Mouse (Mus musculus) MEL (cell line): ENCODE results near the gene Herpud2. TPM values are rescaled to one million over a fixed set of nuclear protein-coding genes. Genes with fewer than 3 reads are reported as not detected.
A peak's percentile ranks its signal among the peaks of the same experiment; 100 is the strongest.

Experiments
- DNase-seq: peaks from one replicate; pipeline ENCODE4 v3.0.0; 2011; ENCODE audit warnings: low read depth, low spot score
- H3K27ac ChIP-seq: 2 replicates; pipeline ENCODE4 v1.5.1; 2012; ENCODE audit warnings: low read depth, mild to moderate bottlenecking, control low read depth, low read length, moderate library complexity; ENCODE audit not compliant: control insufficient read depth
- H3K27me3 ChIP-seq, 2 experiments: fragments of 150-350 bp in 1 of 2; sonication (generic) in 1 of 2; 2 replicates each; pipeline ENCODE4 v1.6.1; 2012; ENCODE audit warnings: low read length in 2 of 2, mild to moderate bottlenecking in 2 of 2, improper control_type of control experiment in 1 of 2, moderate library complexity in 1 of 2; ENCODE audit not compliant: insufficient read depth in 2 of 2, control insufficient read depth in 1 of 2
- H3K36me3 ChIP-seq, 2 experiments: 2 replicates each; pipeline ENCODE4 v1.6.1; 2012 to 2014; ENCODE audit warnings: low read length in 2 of 2, improper control_type of control experiment in 1 of 2, inconsistent platforms in 1 of 2, mild to moderate bottlenecking in 1 of 2; ENCODE audit not compliant: insufficient read depth in 2 of 2, control insufficient read depth in 1 of 2
- H3K4me1 ChIP-seq, 2 experiments: fragments of 150-350 bp in 1 of 2; sonication (generic) in 1 of 2; 2 replicates each; pipeline ENCODE4 v1.6.1; 2012; ENCODE audit warnings: low read length in 2 of 2, improper control_type of control experiment in 1 of 2, mild to moderate bottlenecking in 1 of 2; ENCODE audit not compliant: insufficient read depth in 2 of 2, control insufficient read depth in 1 of 2
- H3K4me3 ChIP-seq, 2 experiments: fragments of 150-350 bp in 1 of 2; sonication (generic) in 1 of 2; 2 replicates each; pipeline ENCODE4 v1.5.1; 2012; ENCODE audit warnings: low read depth in 2 of 2, low read length in 2 of 2, mild to moderate bottlenecking in 2 of 2, moderate library complexity in 2 of 2, control low read depth in 1 of 2, improper control_type of control experiment in 1 of 2; ENCODE audit not compliant: control insufficient read depth in 1 of 2, insufficient read depth in 1 of 2
- H3K79me2 ChIP-seq: 2 replicates; pipeline ENCODE4 v1.6.1; 2012; ENCODE audit warnings: mild to moderate bottlenecking, low read length, moderate library complexity; ENCODE audit not compliant: control insufficient read depth, poor library complexity, insufficient read depth
- H3K9ac ChIP-seq: 2 replicates; pipeline ENCODE4 v1.6.1; 2012; ENCODE audit warnings: low read depth, mild to moderate bottlenecking, control low read depth, low read length, moderate library complexity; ENCODE audit not compliant: control insufficient read depth, poor library complexity, severe bottlenecking
- H3K9me3 ChIP-seq: fragments of 150-350 bp; sonication (generic); replicated peaks from 2 replicates; pipeline ENCODE4 v1.6.1; 2012; ENCODE audit warnings: mild to moderate bottlenecking, low read length, improper control_type of control experiment, moderate library complexity; ENCODE audit not compliant: insufficient read depth
- BHLHE40 ChIP-seq: IDR thresholded peaks from 2 replicates; pipeline ENCODE4 v1.6.1; 2012; ENCODE audit warnings: low read depth, mild to moderate bottlenecking, inconsistent platforms, low read length, improper control_type of control experiment, borderline replicate concordance
- CTCF ChIP-seq, 3 experiments: IDR thresholded peaks in 2 of 3; conservative IDR thresholded peaks in 1 of 3; 2 replicates each; pipeline ENCODE4 v1.5.1; 2011 to 2012; ENCODE audit warnings: low read length in 3 of 3, low read depth in 2 of 3, mild to moderate bottlenecking in 2 of 3, improper control_type of control experiment in 1 of 3, inconsistent platforms in 1 of 3, mixed read lengths in 1 of 3, moderate library complexity in 1 of 3; ENCODE audit not compliant: control insufficient read depth in 1 of 3, insufficient read depth in 1 of 3, poor library complexity in 1 of 3, severe bottlenecking in 1 of 3
- E2F4 ChIP-seq: IDR thresholded peaks from 2 replicates; pipeline ENCODE4 v1.6.1; 2011; ENCODE audit warnings: low read depth, low read length, improper control_type of control experiment, borderline replicate concordance
- EP300 ChIP-seq, 2 experiments: IDR thresholded peaks; 2 replicates each; pipeline ENCODE4 v1.6.1; 2011; ENCODE audit warnings: improper control_type of control experiment in 2 of 2, low read length in 2 of 2, low read depth in 1 of 2, mild to moderate bottlenecking in 1 of 2
- ETS1 ChIP-seq: IDR thresholded peaks from 2 replicates; pipeline ENCODE4 v1.6.1; 2012; ENCODE audit warnings: low read depth, mild to moderate bottlenecking, inconsistent platforms, low read length, improper control_type of control experiment, moderate library complexity
- GATA1 ChIP-seq: IDR thresholded peaks from 2 replicates; pipeline ENCODE4 v1.6.1; 2011; ENCODE audit warnings: low read depth, low read length, improper control_type of control experiment
- HCFC1 ChIP-seq: IDR thresholded peaks from 2 replicates; pipeline ENCODE4 v1.6.1; 2012; ENCODE audit warnings: low read depth, mild to moderate bottlenecking, inconsistent platforms, low read length, improper control_type of control experiment, moderate library complexity
- JUND ChIP-seq: IDR thresholded peaks from 2 replicates; pipeline ENCODE4 v1.6.1; 2011; ENCODE audit warnings: low read depth, mild to moderate bottlenecking, improper control_type of control experiment, low read length
- MAFK ChIP-seq: IDR thresholded peaks from 2 replicates; pipeline ENCODE4 v1.6.1; 2011; ENCODE audit warnings: low read depth, mild to moderate bottlenecking, low read length, improper control_type of control experiment, borderline replicate concordance
- MAX ChIP-seq: IDR thresholded peaks from 2 replicates; pipeline ENCODE4 v1.6.1; 2011; ENCODE audit warnings: low read length, improper control_type of control experiment
- MAZ ChIP-seq: IDR thresholded peaks from 2 replicates; pipeline ENCODE4 v1.6.1; 2012; ENCODE audit warnings: low read depth, mild to moderate bottlenecking, inconsistent platforms, low read length, improper control_type of control experiment
- MEF2A ChIP-seq: IDR thresholded peaks from 2 replicates; pipeline ENCODE4 v1.6.1; 2014; ENCODE audit warnings: low read depth, mild to moderate bottlenecking, inconsistent platforms, low read length, improper control_type of control experiment; ENCODE audit not compliant: poor library complexity, insufficient replicate concordance, severe bottlenecking; ENCODE audit errors: extremely low read depth
- MXI1 ChIP-seq: IDR thresholded peaks from 2 replicates; pipeline ENCODE4 v1.6.1; 2011; ENCODE audit warnings: mild to moderate bottlenecking, low read depth, low read length, improper control_type of control experiment
- NELFE ChIP-seq: IDR thresholded peaks from 2 replicates; pipeline ENCODE4 v1.6.1; 2011; ENCODE audit warnings: low read depth, low read length, improper control_type of control experiment
- NRF1 ChIP-seq: IDR thresholded peaks from 2 replicates; pipeline ENCODE4 v1.6.1; 2014; ENCODE audit warnings: low read depth, mild to moderate bottlenecking, inconsistent platforms, low read length, improper control_type of control experiment, moderate library complexity; ENCODE audit not compliant: poor library complexity, insufficient read depth, severe bottlenecking
- POLR2A ChIP-seq, 2 experiments: IDR thresholded peaks; 2 replicates each; pipeline ENCODE4 v1.6.1; 2011 to 2012; ENCODE audit warnings: low read length in 2 of 2, mild to moderate bottlenecking in 2 of 2, control low read depth in 1 of 2, improper control_type of control experiment in 1 of 2, low read depth in 1 of 2, moderate library complexity in 1 of 2; ENCODE audit not compliant: control insufficient read depth in 1 of 2, insufficient read depth in 1 of 2, poor library complexity in 1 of 2
- POLR2AphosphoS2 ChIP-seq: IDR thresholded peaks from 2 replicates; pipeline ENCODE4 v1.6.1; 2011; ENCODE audit warnings: low read length, improper control_type of control experiment
- POLR2AphosphoS5 ChIP-seq: IDR thresholded peaks from 2 replicates; pipeline ENCODE4 v1.6.1; 2012; ENCODE audit warnings: low read depth, borderline replicate concordance, mild to moderate bottlenecking, inconsistent platforms, low read length, moderate library complexity, mixed read lengths
- RCOR1 ChIP-seq: IDR thresholded peaks from 2 replicates; pipeline ENCODE4 v1.6.1; 2012; ENCODE audit warnings: low read depth, mild to moderate bottlenecking, inconsistent platforms, low read length, improper control_type of control experiment
- SMC3 ChIP-seq: IDR thresholded peaks from 2 replicates; pipeline ENCODE4 v1.6.1; 2011; ENCODE audit warnings: low read depth, low read length, improper control_type of control experiment
- TAL1 ChIP-seq: IDR thresholded peaks from 2 replicates; pipeline ENCODE4 v1.6.1; 2012; ENCODE audit warnings: mild to moderate bottlenecking, inconsistent platforms, low read length, moderate library complexity, mixed read lengths
- TCF12 ChIP-seq: IDR thresholded peaks from 2 replicates; pipeline ENCODE4 v1.6.1; 2014; ENCODE audit warnings: low read depth, mild to moderate bottlenecking, inconsistent platforms, low read length, improper control_type of control experiment, moderate library complexity
- USF1 ChIP-seq: IDR thresholded peaks from 2 replicates; pipeline ENCODE4 v1.6.1; 2014; ENCODE audit warnings: low read depth, mild to moderate bottlenecking, inconsistent platforms, low read length, improper control_type of control experiment, moderate library complexity
- USF2 ChIP-seq, 2 experiments: IDR thresholded peaks; 2 replicates each; pipeline ENCODE4 v1.6.1; 2011 to 2012; ENCODE audit warnings: improper control_type of control experiment in 2 of 2, low read length in 2 of 2, borderline replicate concordance in 1 of 2, inconsistent platforms in 1 of 2, low read depth in 1 of 2, mild to moderate bottlenecking in 1 of 2; ENCODE audit not compliant: insufficient read depth in 1 of 2
- ZKSCAN1 ChIP-seq: IDR thresholded peaks from 2 replicates; pipeline ENCODE4 v1.6.1; 2012; ENCODE audit warnings: low read depth, mild to moderate bottlenecking, inconsistent platforms, low read length, improper control_type of control experiment, moderate library complexity
- ZMIZ1 ChIP-seq: IDR thresholded peaks from 2 replicates; pipeline ENCODE4 v1.6.1; 2012; ENCODE audit warnings: low read depth, mild to moderate bottlenecking, inconsistent platforms, low read length, improper control_type of control experiment, moderate library complexity
- ZNF384 ChIP-seq: IDR thresholded peaks from 2 replicates; pipeline ENCODE4 v1.6.1; 2012; ENCODE audit warnings: low read depth, mild to moderate bottlenecking, inconsistent platforms, low read length, improper control_type of control experiment
- polyA plus RNA-seq, 2 experiments: library from polyadenylated mRNA; stranded (reverse) in 1 of 2; unstranded in 1 of 2; fragments of >175 nt in 1 of 2; fragments of >200 nt in 1 of 2; gene quantifications; 2 replicates each; pipeline versions ENCODE4 v1.2.1 to v1.2.4; 2012; ENCODE audit warnings: low replicate concordance in 2 of 2, low read depth in 1 of 2; ENCODE audit not compliant: insufficient read length in 2 of 2, insufficient read depth in 1 of 2, missing spikeins in 1 of 2
- total RNA-seq: library from RNA; depleted of rRNA; stranded (reverse); fragments of 300-350 nt; gene quantifications from 2 replicates; pipeline ENCODE4 v1.2.3, GENCODE M21; 2012

The Herpud2 gene
- total and polyA plus RNA-seq, 3 experiments, result 4.3 to 17.2 TPM; not detected in 1

DNA sequence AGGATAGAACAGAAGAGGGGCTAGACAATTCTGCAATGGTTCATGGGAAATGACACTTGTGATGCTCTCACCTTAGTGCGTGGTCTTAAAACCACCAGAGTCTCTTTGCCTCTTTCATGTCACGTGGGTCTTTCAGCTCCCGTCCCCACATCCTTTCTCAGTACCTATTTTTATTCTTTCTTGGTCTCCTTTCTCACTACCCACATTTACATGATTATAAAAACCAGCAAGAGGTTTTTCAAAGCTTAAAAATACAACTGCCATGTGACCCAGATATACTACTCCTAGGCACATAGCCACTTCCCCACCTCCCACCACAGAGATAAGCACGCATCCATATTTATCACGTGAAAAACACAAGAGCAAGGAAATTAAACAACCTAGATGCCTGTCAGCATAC is 45.1 kb upstream of the Herpud2 start:
- peaks cover 0 to 17% of the 10 kb centered on the region in 2 experiments; a peak in 2 of 4 replicates for H3K36me3 ChIP-seq
- no peak overlapping the region for H3K4me3 ChIP-seq
- H3K27me3 ChIP-seq, result no peaks in the 10 kb centered on the region
- peak; percentile 43 for DNase-seq
- peaks cover 7 to 28% of the 10 kb centered on the region in 2 experiments for H3K4me1 ChIP-seq
- TF ChIP-seq EP300 (IDR thresholded peaks at IDR 0.05; ENCODE audit: low read depth in 1 of 2, low read length in 2 of 2) (peak; percentile 26 to 40; a peak in 1 of 4 replicates), USF2 (IDR thresholded peaks at IDR 0.05; ENCODE audit: borderline replicate concordance in 1 of 2, insufficient read depth in 1 of 2, low read depth in 1 of 2, low read length in 2 of 2) (0 out of 4 replicates have a peak, but pooled peaks of 1 of the 2 experiments have one; percentile 24), POLR2AphosphoS2 (no peak), NRF1 (no peak), USF1 (peak; percentile 87), BHLHE40 (peak; percentile 91), MAZ (no peak), ETS1 (peak; percentile 53), E2F4 (no peak), MAX (peak; percentile 53; the same call in 1 of the 2 replicates), JUND (no peak), HCFC1 (no peak), RCOR1 (no peak), GATA1 (peak; percentile 58)
- H3K79me2 ChIP-seq, result no peaks in the 10 kb centered on the region
- H3K9ac ChIP-seq, result no peak overlapping the region
- H3K27ac ChIP-seq, result no peak overlapping the region
- H3K9me3 ChIP-seq, result no peaks in the 10 kb centered on the region

DNA sequence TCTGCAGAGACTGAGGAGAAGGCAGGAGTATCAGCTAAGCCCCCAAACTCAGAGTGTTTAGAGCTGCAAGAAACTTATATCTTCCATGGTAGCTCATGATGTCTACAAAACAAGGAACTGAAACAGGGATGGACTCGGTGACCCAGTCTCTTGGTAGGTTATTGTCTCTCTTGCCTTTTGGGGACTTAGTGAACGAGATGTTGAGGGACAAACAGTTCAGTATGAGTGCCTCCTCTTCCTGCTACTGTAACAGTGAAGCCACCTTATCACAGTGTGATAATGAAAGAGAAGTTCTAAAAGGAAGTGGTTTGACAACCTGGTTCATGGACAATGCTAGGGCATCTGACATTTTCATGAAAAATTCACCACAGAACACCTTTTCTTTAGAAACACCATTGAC is 40.0 kb upstream of the Herpud2 start:
- Histone ChIP-seq H3K4me3 (peak overlapping the region in 1 of 2 experiments; percentile 40; a peak in 2 of 4 replicates), H3K36me3 (peaks cover 0 to 11% of the 10 kb centered on the region in 2 experiments; a peak in 2 of 4 replicates), H3K79me2 (no peaks in the 10 kb centered on the region), H3K27me3 (no peaks in the 10 kb centered on the region), H3K9me3 (no peaks in the 10 kb centered on the region), H3K27ac (peak overlapping the region; percentile 40), H3K9ac (peak overlapping the region; percentile 29), H3K4me1 (peaks cover 8 to 18% of the 10 kb centered on the region in 2 experiments)
- DNase-seq, result peak; percentile 50
- TF ChIP-seq NRF1 (no peak), MAFK (no peak), USF2 (IDR thresholded peaks at IDR 0.05; ENCODE audit: borderline replicate concordance in 1 of 2, insufficient read depth in 1 of 2, low read depth in 1 of 2, low read length in 2 of 2) (no peak), EP300 (IDR thresholded peaks at IDR 0.05; ENCODE audit: low read depth in 1 of 2, low read length in 2 of 2) (peak; percentile 55 to 81), E2F4 (no peak), NELFE (no peak), GATA1 (peak; percentile 56; the same call in 1 of the 2 replicates), MAX (peak; percentile 47; the same call in 1 of the 2 replicates), POLR2AphosphoS2 (no peak), ZMIZ1 (no peak; the same call in 1 of the 2 replicates), HCFC1 (peak; percentile 29; the same call in 1 of the 2 replicates), POLR2AphosphoS5 (no peak), BHLHE40 (no peak), POLR2A (IDR thresholded peaks at IDR 0.05; ENCODE audit: control insufficient read depth in 1 of 2, insufficient read depth in 1 of 2, low read depth in 1 of 2, low read length in 2 of 2, poor library complexity in 1 of 2) (no peak), MAZ (no peak), MEF2A (no peak), TAL1 (no peak), USF1 (peak; percentile 20; the same call in 1 of the 2 replicates), ZKSCAN1 (no peak), CTCF (IDR thresholded peaks at IDR 0.05 in 2 of 3, conservative IDR thresholded peaks at IDR 0.05 in 1 of 3; ENCODE audit: control insufficient read depth in 1 of 3, insufficient read depth in 1 of 3, low read depth in 2 of 3, low read length in 3 of 3, poor library complexity in 1 of 3, severe bottlenecking in 1 of 3) (no peak), MXI1 (no peak; the same call in 1 of the 2 replicates), SMC3 (no peak), TCF12 (peak; percentile 26; the same call in 1 of the 2 replicates), ETS1 (peak; percentile 47), ZNF384 (no peak)
